Mouse (Mus musculus) midbrain, embryonic 10.5 days (tissue): Measurements from ENCODE around the gene Swi5. TPM values are rescaled to one million over a fixed set of nuclear protein-coding genes. Genes with fewer than 3 reads are reported as not detected.

Source experiments
- DNase-seq: peaks from one replicate; pipeline ENCODE4 v3.0.0-alpha.2; 2017; ENCODE audit warnings: low spot score
- H3K27ac ChIP-seq: fragments of 300-500 bp; sonication (generic); replicated peaks from 2 replicates; pipeline ENCODE4 v1.5.1; 2016; ENCODE audit warnings: mild to moderate bottlenecking
- H3K27me3 ChIP-seq: fragments of 300-500 bp; sonication (generic); 2 replicates; pipeline ENCODE4 v1.6.1; 2016; ENCODE audit warnings: low read depth, mild to moderate bottlenecking; ENCODE audit not compliant: poor library complexity, severe bottlenecking
- H3K36me3 ChIP-seq: fragments of 300-500 bp; sonication (generic); 2 replicates; pipeline ENCODE4 v1.6.1; 2016; ENCODE audit warnings: mild to moderate bottlenecking, moderate library complexity
- H3K4me1 ChIP-seq: fragments of 300-500 bp; sonication (generic); 2 replicates; pipeline ENCODE4 v1.6.1; 2016
- H3K4me3 ChIP-seq: fragments of 300-500 bp; sonication (generic); 2 replicates; pipeline ENCODE4 v1.5.1; 2016; ENCODE audit warnings: mild to moderate bottlenecking, moderate library complexity
- H3K9me3 ChIP-seq: fragments of 300-500 bp; sonication (generic); replicated peaks from 2 replicates; pipeline ENCODE4 v1.6.1; 2016; ENCODE audit warnings: mild to moderate bottlenecking
- WGBS: fragments of 180-500 bp; shearing (Covaris S2); methylation state at CpG from one replicate; pipeline ENCODE4 v1.1.7; 2016; 5-methylcytosine and 5-hydroxymethylcytosine counted together
- polyA plus RNA-seq: library from polyadenylated mRNA; unstranded; fragments of >200 nt; fragmentation: Nextera tagmentation; extraction: Ambion mirVana; gene quantifications from 2 replicates; pipeline ENCODE4 v1.2.1, GENCODE M21; 2016

Swi5 gene
- polyA plus RNA-seq, 1 experiment from 2014 or later = 536 TPM

DNA sequence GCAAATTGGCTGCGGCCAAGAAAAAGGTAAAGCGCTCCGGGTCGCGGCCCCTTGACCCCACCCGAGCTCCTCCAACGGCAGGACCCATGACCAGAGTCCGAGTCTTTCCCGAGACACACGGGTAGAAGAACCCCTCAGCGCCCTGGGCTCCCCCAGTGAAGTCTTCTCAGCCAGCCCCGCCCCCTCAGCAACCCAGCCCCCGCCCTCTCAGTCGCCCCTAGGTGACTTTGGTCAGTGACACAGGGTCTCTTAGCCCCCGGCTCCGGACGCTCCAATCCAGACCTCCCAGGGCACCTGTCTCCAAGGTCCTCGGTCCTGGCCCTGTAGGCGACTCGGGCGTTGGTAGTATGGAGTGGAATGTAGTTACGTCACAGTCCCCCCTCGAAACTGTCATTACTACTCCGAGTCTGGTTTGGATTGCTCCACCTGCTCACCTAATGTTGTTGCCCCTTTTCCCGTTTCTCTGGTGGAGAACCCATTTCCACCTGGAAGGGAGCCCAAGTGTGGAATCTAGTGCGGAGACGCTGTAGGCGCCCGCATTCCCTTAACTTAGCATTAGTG, 576 bp upstream of the Swi5 start:
- H3K27me3 ChIP-seq = no peaks in the 10 kb centered on the region
- H3K9me3 ChIP-seq = no peaks in the 10 kb centered on the region
- H3K27ac ChIP-seq = peak overlapping the region; percentile 95
- peak overlapping the region; percentile 100 for H3K4me3 ChIP-seq
- WGBS = 3% methylated on average over 29 of the region's 29 CpGs
- peaks cover 37% of the 10 kb centered on the region for H3K36me3 ChIP-seq
- DNase-seq = no peak
- peaks cover 23% of the 10 kb centered on the region for H3K4me1 ChIP-seq

DNA sequence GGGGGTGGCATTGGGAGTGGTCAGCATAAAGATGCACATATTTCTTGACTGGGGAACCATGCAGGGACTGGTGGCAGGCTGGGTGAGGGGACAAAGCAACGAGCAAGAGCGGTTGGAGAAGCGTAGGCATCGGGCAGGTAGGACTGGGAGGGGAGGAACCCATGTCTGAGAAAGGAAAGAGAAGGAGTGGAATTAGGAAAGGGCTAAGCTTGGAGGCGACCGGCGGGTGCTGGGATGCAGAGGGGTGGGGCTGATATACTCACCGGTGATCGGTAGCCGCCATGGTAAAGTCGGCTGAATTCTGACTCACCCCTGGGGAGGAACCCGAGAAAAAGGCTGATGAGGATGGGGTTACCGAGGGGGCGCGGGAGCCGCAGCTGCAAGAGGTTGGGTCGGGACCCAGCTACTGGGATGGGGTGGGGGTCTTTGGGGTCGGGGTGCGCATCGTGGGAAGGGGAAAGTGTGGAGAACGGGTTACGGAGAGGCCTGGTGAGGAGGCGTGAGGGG, 488 bp downstream of the Swi5 start, which contains the start of gene Golga2:
Gene Golga2, plus strand, starts transcription at position 51 of the 507 bp plus-strand sequence.
- Histone ChIP-seq H3K4me1 (peaks cover 23% of the 10 kb centered on the region), H3K4me3 (peak within 1 kb of the TSS; percentile 100), H3K36me3 (peaks cover 38% of the 10 kb centered on the region), H3K9me3 (no peaks in the 10 kb centered on the region), H3K27me3 (no peaks in the 10 kb centered on the region), H3K27ac (peak within 1 kb of the TSS; percentile 95)
- WGBS = under 1% methylated on average over 23 of the region's 23 CpGs
- DNase-seq = no peak

DNA sequence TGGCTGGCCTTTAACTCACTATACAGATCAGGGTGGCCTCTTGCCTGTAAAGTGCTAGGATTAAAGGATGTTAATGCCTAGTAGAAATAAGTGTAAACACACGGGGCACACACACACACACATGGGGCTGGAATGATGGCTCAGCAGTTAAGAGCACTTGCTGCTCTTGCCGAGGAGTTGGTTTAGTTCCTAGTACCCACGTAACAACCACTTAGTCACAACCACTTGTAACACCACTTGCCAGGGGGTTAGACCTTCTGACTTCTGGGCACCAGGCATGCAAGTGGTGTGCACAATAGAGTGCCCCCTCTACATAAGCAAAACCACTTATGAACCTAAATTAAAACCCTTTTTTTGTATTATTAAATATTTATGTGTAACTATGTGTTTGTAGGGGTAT, 3.9 kb downstream of the Swi5 start:
- H3K9me3 ChIP-seq = no peaks in the 10 kb centered on the region
- H3K27ac ChIP-seq = no peak overlapping the region
- DNase-seq = no peak
- H3K27me3 ChIP-seq = no peaks in the 10 kb centered on the region
- H3K4me3 ChIP-seq = no peak overlapping the region
- WGBS = 93% methylated on average over 3 of the region's 3 CpGs
- H3K36me3 ChIP-seq = peaks cover 67% of the 10 kb centered on the region
- H3K4me1 ChIP-seq = peaks cover 17% of the 10 kb centered on the region

DNA sequence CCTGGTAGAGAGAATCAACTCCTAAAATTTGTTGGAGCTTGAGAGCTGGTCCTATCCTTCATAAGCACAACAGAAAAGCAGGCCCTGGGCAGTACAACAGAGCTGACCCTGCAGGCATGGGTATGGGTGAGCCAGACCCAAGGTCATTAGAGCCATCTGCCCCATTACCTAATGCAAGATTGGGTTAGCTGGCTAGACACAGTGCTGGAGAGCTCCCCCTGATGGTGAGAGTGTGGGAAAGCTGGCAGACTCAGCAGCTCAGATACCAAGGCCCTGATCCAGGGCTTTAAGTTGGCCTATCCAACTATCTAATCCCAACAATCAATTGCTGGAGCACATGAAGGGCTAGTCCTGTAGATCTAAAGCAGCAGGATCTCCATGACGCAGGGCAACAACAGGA, 5.1 kb downstream of the Swi5 start:
- peak; percentile 42 for DNase-seq
- Histone ChIP-seq H3K27me3 (no peaks in the 10 kb centered on the region), H3K4me3 (no peak overlapping the region), H3K36me3 (peaks cover 80% of the 10 kb centered on the region), H3K27ac (no peak overlapping the region), H3K4me1 (peaks cover 12% of the 10 kb centered on the region), H3K9me3 (no peaks in the 10 kb centered on the region)
- WGBS = 81% methylated on average over 1 of the region's 1 CpGs

DNA sequence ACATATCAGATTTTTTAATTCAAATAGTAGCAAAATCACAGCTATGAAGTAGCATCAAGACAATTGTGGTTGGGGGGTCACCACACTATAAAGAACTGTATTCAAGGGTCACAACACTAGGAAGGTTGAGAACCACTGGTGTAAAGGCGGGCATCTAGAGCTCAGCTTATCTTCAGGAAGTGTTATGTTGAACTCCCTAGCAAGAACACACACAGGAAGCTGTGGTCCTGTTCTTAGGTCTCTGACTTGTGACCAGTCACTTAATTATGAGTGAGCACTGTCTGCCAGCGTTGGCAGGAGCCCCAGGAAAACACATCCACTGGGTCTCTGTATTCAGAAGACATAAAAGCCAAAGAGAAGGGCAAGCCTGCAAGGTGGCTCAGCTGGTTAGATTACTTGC, 5.6 kb downstream of the Swi5 start:
- 92% methylated on average over 2 of the region's 2 CpGs for WGBS
- H3K4me3 ChIP-seq = no peak overlapping the region

DNA sequence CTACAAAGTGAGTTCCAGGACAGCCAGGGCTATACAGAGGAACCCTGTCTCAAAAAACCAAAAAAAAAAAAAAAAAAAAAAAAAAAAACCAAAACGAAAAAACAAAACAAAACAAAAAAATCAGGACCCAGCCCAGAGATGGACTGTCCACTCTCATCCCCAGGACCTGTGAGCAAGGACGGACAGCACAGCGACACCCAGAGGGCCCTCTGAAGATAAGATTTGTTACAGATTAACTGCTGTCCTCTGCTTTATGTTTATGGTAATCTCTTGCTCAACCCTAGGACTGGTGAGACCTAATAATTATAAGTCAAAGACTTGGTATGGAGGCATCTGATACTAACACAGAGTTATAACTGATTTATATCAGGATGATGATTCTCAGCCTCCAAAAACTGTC, 12.1 kb downstream of the Swi5 start:
- Histone ChIP-seq H3K27ac (no peak overlapping the region), H3K9me3 (no peaks in the 10 kb centered on the region), H3K36me3 (peaks cover 43% of the 10 kb centered on the region), H3K27me3 (no peaks in the 10 kb centered on the region), H3K4me3 (no peak overlapping the region), H3K4me1 (no peaks in the 10 kb centered on the region)
- DNase-seq = no peak
- WGBS = 75% methylated on average over 3 of the region's 3 CpGs

More for the DNA sequence above, 5.6 kb downstream of the Swi5 start:
- Histone ChIP-seq H3K27ac (no peak overlapping the region), H3K36me3 (peaks cover 84% of the 10 kb centered on the region), H3K27me3 (no peaks in the 10 kb centered on the region), H3K4me1 (peaks cover 11% of the 10 kb centered on the region), H3K9me3 (no peaks in the 10 kb centered on the region)
- DNase-seq = no peak

DNA sequence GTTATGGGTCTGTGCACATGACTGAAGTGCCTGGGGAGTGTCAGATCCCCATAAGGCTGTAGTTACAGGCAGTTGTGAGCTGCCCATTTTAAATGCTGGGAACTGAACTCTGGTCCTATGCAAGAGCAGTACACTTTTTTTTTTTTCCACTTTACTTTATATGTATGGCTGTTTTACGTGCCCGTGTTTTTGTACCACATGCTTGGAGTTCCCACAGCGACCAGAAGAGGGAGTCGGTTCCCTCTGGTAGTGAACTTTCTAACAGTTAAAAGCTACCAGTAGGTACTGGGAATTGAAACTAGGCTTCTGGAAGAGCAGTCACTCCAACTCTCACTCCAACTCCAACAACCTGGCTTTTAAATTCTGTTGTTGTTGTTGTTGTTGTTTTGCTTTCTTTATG, 27.2 kb downstream of the Swi5 start:
- Histone ChIP-seq H3K36me3 (peaks cover 34% of the 10 kb centered on the region), H3K9me3 (no peaks in the 10 kb centered on the region), H3K27ac (no peak overlapping the region), H3K27me3 (no peaks in the 10 kb centered on the region), H3K4me3 (peak overlapping the region; percentile 96), H3K4me1 (peaks cover 19% of the 10 kb centered on the region)
- WGBS = 36% methylated on average over 4 of the region's 4 CpGs
- peak; percentile 42 for DNase-seq

DNA sequence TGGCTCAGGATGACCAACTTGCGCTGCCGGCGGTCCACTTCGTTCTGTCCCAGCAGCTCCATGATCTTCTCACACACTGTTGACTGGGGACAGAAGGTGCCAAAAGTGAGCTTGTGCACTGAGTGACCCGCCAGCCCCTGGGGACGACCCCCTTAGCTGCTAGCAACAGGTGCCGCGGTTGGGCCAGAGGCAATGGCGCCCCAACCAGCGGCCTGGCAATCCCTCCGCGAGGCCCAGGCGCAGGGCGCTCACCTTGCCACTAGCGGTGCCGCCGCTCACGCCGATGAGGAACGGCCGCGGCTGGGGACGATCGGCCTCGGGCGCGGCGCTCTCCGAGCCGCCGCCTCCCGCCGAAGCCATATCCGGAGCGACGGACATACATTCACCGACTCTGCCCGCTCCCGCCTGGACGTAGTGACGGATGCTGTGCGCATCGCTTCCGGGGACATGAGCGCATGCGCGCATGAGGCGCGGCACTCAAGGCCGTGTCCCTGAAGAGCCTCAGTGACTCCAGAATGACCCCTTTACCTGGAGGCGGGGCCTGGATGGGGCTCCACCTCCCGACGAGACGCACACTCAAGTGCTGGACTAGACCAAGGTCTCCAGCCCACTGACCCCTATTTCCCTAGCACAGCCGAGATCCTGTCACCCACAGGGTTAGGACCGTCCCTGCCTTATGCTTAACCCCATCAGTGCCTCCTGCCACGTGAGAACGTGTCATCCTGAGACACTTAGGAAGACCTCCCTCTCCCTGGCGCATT, 28.0 kb downstream of the Swi5 start, which contains the start of gene Uck1:
Gene Uck1, minus strand, starts transcription at position 503 of the 761 bp plus-strand sequence.
- no peaks in the 10 kb centered on the region for H3K9me3 ChIP-seq
- peaks cover 38% of the 10 kb centered on the region for H3K36me3 ChIP-seq
- peaks cover 19% of the 10 kb centered on the region for H3K4me1 ChIP-seq
- peak; percentile 89 for DNase-seq
- peak within 1 kb of the TSS; percentile 96 for H3K4me3 ChIP-seq
- no peaks in the 10 kb centered on the region for H3K27me3 ChIP-seq
- H3K27ac ChIP-seq = peak within 1 kb of the TSS; percentile 91
- WGBS = under 1% methylated on average over 59 of the region's 59 CpGs

DNA sequence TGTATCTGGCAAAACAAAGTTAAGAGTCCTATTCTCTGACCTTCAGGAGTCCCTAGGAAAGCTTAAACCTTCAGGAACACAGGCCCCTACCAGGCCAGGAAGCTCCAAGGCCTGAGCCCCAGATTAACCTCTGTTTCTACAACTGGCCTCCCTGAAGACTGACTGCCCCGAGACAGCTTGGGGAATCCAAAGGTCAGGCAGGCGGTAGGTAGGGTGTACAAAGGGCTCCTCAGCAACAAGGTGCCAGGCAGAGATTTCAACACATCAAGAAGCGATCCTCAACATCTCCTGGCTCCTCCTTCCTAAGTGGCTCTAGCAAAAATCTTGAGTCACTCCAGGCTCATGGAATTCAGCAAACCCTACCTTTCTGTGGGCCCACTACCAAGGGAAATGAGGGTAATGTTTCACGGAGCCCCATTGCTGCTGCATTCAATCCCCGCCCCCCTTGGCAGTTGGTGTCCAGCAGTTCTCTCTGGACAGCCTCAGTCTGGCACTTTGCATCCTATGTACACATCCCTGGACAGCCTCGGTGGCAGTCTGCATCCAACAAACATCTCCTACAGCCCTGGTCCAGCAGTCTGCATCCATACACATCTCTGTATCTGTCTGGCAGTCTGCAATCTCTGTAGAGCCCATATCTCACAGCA, 28.9 kb downstream of the Swi5 start:
- Histone ChIP-seq H3K9me3 (no peaks in the 10 kb centered on the region), H3K36me3 (peaks cover 46% of the 10 kb centered on the region), H3K4me3 (peak overlapping the region; percentile 96), H3K27me3 (no peaks in the 10 kb centered on the region), H3K27ac (peak overlapping the region; percentile 91), H3K4me1 (peaks cover 19% of the 10 kb centered on the region)
- 73% methylated on average over 6 of the region's 6 CpGs for WGBS
- DNase-seq = no peak

DNA sequence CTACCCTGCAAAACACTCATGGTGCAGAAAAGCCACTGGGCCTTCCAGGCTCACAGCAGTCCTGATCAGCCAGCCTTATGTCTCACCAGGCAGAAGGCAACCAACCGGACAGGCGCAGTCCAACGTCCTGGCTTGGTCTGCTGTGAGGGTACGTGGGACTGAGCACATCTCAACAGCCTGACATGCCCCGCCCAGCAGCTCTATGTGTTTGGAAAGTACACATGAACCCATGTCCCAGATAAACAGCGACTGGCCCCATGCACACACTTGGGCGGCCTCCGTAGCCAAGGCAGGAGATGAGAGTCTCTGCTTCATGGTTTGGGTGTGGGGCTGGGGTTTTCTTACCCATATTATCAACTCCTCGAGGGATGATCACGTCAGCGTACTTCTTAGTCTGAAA, 31.6 kb downstream of the Swi5 start:
- H3K4me1 ChIP-seq = peaks cover 19% of the 10 kb centered on the region
- 94% methylated on average over 11 of the region's 11 CpGs for WGBS
- H3K27ac ChIP-seq = no peak overlapping the region
- H3K4me3 ChIP-seq = no peak overlapping the region
- H3K36me3 ChIP-seq = peaks cover 74% of the 10 kb centered on the region
- no peaks in the 10 kb centered on the region for H3K9me3 ChIP-seq
- DNase-seq = no peak
- H3K27me3 ChIP-seq = no peaks in the 10 kb centered on the region

DNA sequence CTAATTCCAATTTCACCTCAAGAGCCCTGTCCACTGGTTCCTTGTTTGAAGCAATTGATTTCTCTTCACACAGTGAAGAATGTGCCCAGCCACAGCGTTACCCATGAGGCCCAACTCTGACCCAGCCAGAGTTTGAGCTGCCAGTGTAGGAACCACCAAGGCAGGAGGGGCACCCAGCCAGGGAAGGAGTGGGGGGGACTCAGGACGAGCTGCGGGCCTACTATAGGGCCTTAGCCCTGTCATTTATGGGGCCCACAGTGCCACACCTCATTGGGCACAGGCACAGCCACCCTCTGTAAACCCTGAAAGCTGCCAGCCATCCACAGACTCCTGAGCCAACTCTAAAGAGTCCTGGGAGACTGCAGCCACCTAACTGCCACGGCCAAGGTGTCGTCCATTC, 33.3 kb downstream of the Swi5 start:
- no peaks in the 10 kb centered on the region for H3K9me3 ChIP-seq
- H3K4me1 ChIP-seq = peaks cover 11% of the 10 kb centered on the region
- H3K27ac ChIP-seq = no peak overlapping the region
- H3K36me3 ChIP-seq = peaks cover 91% of the 10 kb centered on the region
- no peaks in the 10 kb centered on the region for H3K27me3 ChIP-seq
- DNase-seq = no peak
- no peak overlapping the region for H3K4me3 ChIP-seq
- WGBS = 91% methylated on average over 5 of the region's 5 CpGs

DNA sequence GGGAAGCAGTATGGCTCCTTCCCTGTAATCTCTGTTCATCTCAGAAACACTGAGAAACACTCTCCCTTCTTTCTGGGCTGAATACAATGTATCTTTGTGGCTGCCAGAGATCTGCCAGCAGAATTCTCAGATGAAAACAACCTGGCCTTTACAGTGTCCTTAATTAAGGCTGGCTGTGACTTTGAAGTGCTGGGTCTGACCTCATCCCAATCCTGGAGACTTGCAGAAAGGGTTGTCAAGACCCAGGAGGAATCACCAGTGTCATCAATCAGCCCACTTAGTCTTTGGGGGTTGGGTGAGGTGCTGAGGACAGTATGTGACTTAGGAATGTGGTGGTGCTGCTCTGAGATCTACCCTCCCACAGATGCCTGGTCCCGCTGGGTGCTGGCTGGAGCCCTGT, 34.5 kb downstream of the Swi5 start:
- Histone ChIP-seq H3K9me3 (no peaks in the 10 kb centered on the region), H3K4me1 (no peaks in the 10 kb centered on the region), H3K27ac (no peak overlapping the region), H3K4me3 (no peak overlapping the region), H3K27me3 (no peaks in the 10 kb centered on the region), H3K36me3 (peaks cover 96% of the 10 kb centered on the region)
- no peak for DNase-seq
- 95% methylated on average over 1 of the region's 1 CpGs for WGBS

DNA sequence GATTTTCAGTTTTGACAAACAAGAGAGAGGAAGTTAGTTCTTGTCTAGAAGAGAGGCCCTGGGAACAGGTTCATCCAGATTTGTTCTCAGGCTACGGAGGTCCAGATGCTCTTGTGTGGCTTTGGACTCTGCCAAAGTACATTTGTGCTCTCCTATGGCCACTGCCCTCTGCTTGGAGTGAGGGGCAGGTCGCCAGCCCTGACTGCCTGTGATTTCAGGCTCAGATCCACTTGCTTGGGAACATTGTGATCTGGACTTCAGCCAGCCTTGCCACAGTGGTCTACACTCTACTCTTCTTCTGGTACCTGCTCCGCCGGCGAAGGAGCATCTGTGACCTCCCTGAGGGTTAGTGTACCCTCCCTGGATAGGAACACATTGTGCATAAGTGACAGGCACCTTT, 35.2 kb downstream of the Swi5 start:
- Histone ChIP-seq H3K36me3 (peaks cover 96% of the 10 kb centered on the region), H3K27ac (no peak overlapping the region)
- WGBS = 94% methylated on average over 5 of the region's 5 CpGs

More for the DNA sequence above, 35.2 kb downstream of the Swi5 start:
- Histone ChIP-seq H3K4me3 (no peak overlapping the region), H3K4me1 (no peaks in the 10 kb centered on the region), H3K27me3 (no peaks in the 10 kb centered on the region), H3K9me3 (no peaks in the 10 kb centered on the region)
- DNase-seq = no peak
